Mouse (Mus musculus): ENCODE results near the gene 2900026A02Rik. TPM values are rescaled to one million over a fixed set of nuclear protein-coding genes. Genes with fewer than 3 reads are reported as not detected.

The 2900026A02Rik gene
- polyA plus RNA-seq, 1 experiment: 2.2 TPM

DNA sequence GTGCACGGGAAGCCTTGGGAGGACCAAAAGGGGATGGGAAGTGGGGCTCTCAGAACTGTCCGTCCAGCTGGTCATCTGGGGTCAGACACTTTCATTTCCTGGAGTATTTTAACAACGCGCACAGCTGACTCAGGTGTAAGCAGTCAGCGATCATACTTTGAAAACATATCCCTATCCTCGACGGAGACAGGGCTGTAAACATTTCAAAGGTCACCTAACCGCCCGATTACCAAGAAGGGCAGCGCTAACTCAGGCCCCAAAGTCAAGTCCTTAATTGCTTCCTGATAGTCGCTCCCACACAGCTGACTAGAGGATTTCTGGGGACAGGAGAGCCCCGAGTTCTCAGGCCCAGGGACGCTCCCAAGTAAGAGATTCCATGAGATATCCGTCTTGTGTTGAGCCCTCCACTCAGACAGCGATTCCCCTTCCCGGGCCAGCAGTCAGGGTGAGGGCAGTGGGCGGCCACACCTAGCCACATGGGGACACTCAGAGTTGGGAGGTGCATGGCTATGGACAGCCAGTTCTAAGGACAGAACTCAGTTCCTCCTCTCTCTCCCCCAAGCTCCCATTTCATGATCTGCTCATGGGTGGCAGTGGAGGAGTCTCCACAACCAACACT, 2.3 kb downstream of the 2900026A02Rik start:
- Histone ChIP-seq H3K36me3 (ENCODE audit: control insufficient read depth, insufficient read depth, low read length) (no peaks in the 10 kb centered on the region), H3K4me1 (ENCODE audit: control insufficient read depth, insufficient read depth, low read length) (peaks cover 10% of the 10 kb centered on the region), H3K27me3 (ENCODE audit: control insufficient read depth, insufficient read depth, low read length) (no peaks in the 10 kb centered on the region), H3K27ac (ENCODE audit: control insufficient read depth, insufficient read depth, low read depth, low read length) (peak overlapping the region; percentile 11; the same call in 1 of the 2 replicates), H3K4me3 (ENCODE audit: control insufficient read depth, low read depth, low read length) (no peak overlapping the region)
- TF ChIP-seq CTCF (IDR thresholded peaks at IDR 0.05; ENCODE audit: control insufficient read depth, insufficient read depth, insufficient replicate concordance, low read depth, low read length) (no peak), POLR2A (IDR thresholded peaks at IDR 0.05; ENCODE audit: control insufficient read depth, low read depth, low read length) (no peak)

DNA sequence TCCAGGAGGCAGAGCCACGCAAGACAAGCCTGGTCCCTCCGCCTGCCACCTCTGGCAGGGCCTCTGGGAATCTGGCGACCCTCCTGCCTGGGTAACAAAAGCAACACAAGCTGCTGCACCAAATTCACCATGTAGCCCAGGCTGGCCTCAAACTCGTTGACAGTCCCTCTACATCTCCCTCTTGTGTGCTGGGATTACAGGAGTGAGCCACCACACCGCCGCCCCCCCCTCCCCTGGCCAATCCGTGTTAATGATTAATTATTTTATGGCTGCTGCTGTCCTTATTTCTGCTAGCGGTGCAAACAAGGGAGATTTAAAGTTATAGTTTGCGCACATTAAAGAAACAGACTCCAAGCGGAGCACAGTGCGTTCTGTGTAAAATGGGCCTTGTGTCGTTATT, 4.0 kb downstream of the 2900026A02Rik start:
- H3K27ac ChIP-seq (ENCODE audit: control insufficient read depth, insufficient read depth, low read depth, low read length): no peak overlapping the region
- TF ChIP-seq POLR2A (IDR thresholded peaks at IDR 0.05; ENCODE audit: control insufficient read depth, low read depth, low read length) (no peak), CTCF (IDR thresholded peaks at IDR 0.05; ENCODE audit: control insufficient read depth, insufficient read depth, insufficient replicate concordance, low read depth, low read length) (no peak)
- H3K4me1 ChIP-seq (ENCODE audit: control insufficient read depth, insufficient read depth, low read length): peaks cover 10% of the 10 kb centered on the region
- no peaks in the 10 kb centered on the region for H3K27me3 ChIP-seq (ENCODE audit: control insufficient read depth, insufficient read depth, low read length)
- no peaks in the 10 kb centered on the region for H3K36me3 ChIP-seq (ENCODE audit: control insufficient read depth, insufficient read depth, low read length)
- H3K4me3 ChIP-seq (ENCODE audit: control insufficient read depth, low read depth, low read length): no peak overlapping the region

DNA sequence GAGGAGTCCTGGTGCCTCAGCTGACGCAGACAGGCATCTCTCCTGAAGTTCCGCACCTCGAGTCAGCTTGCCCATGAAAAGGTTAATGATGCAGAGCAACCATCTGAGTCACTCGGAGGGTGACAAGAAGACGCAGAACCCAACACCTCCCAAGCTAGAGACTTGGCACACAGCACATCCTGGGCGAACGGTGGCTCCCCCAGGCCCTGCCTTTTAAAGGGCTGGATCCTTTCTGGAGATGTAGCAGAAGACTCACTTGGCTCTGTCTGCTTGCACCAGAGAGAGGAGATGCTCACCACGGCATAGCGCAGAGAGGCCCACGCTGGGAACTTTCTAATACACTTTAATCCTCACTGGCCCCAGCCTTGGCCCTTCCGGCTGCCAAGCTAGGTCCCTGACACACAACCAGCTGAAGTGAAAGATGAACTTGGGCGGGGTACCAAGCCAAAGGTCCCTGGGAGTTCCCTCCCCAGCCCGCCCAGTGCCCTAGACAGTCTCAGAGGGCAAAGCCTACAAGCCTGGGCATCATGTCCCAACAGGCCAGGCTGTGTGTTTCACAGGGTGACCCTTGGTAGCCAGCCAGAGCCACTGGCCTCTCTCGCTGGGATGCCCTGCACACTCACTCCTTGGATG, 4.6 kb downstream of the 2900026A02Rik start:
- H3K27me3 ChIP-seq (ENCODE audit: control insufficient read depth, insufficient read depth, low read length): no peaks in the 10 kb centered on the region
- no peak overlapping the region for H3K4me3 ChIP-seq (ENCODE audit: control insufficient read depth, low read depth, low read length)
- H3K4me1 ChIP-seq (ENCODE audit: control insufficient read depth, insufficient read depth, low read length): peaks cover 10% of the 10 kb centered on the region
- no peaks in the 10 kb centered on the region for H3K36me3 ChIP-seq (ENCODE audit: control insufficient read depth, insufficient read depth, low read length)
- H3K27ac ChIP-seq (ENCODE audit: control insufficient read depth, insufficient read depth, low read depth, low read length): peak overlapping the region; percentile 32; the same call in 1 of the 2 replicates
- TF ChIP-seq CTCF (IDR thresholded peaks at IDR 0.05; ENCODE audit: control insufficient read depth, insufficient read depth, insufficient replicate concordance, low read depth, low read length) (no peak), POLR2A (IDR thresholded peaks at IDR 0.05; ENCODE audit: control insufficient read depth, low read depth, low read length) (no peak)

DNA sequence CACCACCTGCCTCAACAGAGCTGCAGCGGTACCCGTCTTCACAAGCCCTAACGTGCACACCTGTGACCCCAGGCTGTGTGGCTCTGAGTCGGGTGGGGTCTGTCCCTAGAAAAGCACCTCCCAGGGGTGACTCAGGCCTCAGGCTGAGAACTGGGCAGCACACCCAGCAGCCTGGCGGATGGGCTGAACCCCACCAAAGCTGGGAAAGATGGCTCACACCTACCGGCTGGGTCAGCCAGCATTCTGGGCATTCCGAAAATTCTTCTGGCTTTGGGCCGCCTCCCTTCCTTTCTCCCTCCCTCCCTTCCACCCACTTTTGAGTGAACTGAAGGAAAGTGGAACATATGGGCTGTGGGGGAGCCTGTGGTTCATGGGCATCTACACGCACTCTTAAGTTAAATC, 5.4 kb downstream of the 2900026A02Rik start:
- Histone ChIP-seq H3K4me3 (ENCODE audit: control insufficient read depth, low read depth, low read length) (no peak overlapping the region), H3K27me3 (ENCODE audit: control insufficient read depth, insufficient read depth, low read length) (no peaks in the 10 kb centered on the region), H3K27ac (ENCODE audit: control insufficient read depth, insufficient read depth, low read depth, low read length) (0 out of 2 replicates have a peak overlapping the region, but pooled peaks have one; percentile 32), H3K36me3 (ENCODE audit: control insufficient read depth, insufficient read depth, low read length) (no peaks in the 10 kb centered on the region), H3K4me1 (ENCODE audit: control insufficient read depth, insufficient read depth, low read length) (peaks cover 4% of the 10 kb centered on the region)
- no peak for TF ChIP-seq CTCF (IDR thresholded peaks at IDR 0.05; ENCODE audit: control insufficient read depth, insufficient read depth, insufficient replicate concordance, low read depth, low read length)
- no peak for TF ChIP-seq POLR2A (IDR thresholded peaks at IDR 0.05; ENCODE audit: control insufficient read depth, low read depth, low read length)

DNA sequence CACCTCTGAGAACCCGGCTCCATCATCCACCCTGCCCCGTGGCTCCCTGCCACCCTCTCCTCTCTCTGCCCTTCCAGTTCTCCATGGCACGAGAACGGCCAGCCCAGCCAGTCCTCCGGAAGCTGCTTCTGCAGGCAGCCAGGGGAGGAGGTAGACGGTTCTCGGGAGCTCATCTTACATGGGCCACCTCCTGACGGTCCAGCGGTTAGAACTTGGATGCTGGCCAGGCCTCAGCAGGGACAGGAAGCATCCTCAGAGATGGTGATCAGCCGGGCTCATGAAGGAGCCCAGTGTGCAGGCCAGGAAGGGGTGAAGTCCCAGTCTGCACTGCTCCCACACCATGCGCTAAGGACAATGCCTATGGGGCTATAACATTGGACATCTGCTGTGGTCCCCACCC, 6.6 kb downstream of the 2900026A02Rik start:
- H3K4me3 ChIP-seq (ENCODE audit: control insufficient read depth, low read depth, low read length): no peak overlapping the region
- TF ChIP-seq POLR2A (IDR thresholded peaks at IDR 0.05; ENCODE audit: control insufficient read depth, low read depth, low read length): no peak
- no peak for TF ChIP-seq CTCF (IDR thresholded peaks at IDR 0.05; ENCODE audit: control insufficient read depth, insufficient read depth, insufficient replicate concordance, low read depth, low read length)
- no peaks in the 10 kb centered on the region for H3K27me3 ChIP-seq (ENCODE audit: control insufficient read depth, insufficient read depth, low read length)
- peaks cover 2% of the 10 kb centered on the region; the same call in 1 of the 2 replicates for H3K4me1 ChIP-seq (ENCODE audit: control insufficient read depth, insufficient read depth, low read length)
- H3K36me3 ChIP-seq (ENCODE audit: control insufficient read depth, insufficient read depth, low read length): no peaks in the 10 kb centered on the region
- no peak overlapping the region for H3K27ac ChIP-seq (ENCODE audit: control insufficient read depth, insufficient read depth, low read depth, low read length)

DNA sequence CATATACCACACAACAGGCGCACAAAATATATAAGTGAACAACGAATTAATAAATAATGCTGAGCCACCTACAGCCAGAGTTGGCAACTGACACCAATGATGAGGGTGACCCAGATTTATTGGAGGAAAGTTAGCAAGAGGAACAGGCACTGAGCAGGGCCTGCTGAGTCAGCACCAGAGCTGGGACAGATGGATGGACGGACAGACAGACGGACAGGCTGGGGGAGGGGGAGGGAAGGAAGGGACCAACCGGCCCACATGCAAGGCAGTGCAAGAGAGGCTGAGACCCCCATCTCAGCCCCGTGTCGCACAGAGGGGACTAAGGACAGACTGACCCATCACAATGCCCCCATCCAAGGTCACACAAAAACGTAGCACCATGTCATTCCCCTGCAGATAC, 7.0 kb downstream of the 2900026A02Rik start:
- no peak for TF ChIP-seq POLR2A (IDR thresholded peaks at IDR 0.05; ENCODE audit: control insufficient read depth, low read depth, low read length)
- no peak for TF ChIP-seq CTCF (IDR thresholded peaks at IDR 0.05; ENCODE audit: control insufficient read depth, insufficient read depth, insufficient replicate concordance, low read depth, low read length)
- H3K27ac ChIP-seq (ENCODE audit: control insufficient read depth, insufficient read depth, low read depth, low read length): no peak overlapping the region

DNA sequence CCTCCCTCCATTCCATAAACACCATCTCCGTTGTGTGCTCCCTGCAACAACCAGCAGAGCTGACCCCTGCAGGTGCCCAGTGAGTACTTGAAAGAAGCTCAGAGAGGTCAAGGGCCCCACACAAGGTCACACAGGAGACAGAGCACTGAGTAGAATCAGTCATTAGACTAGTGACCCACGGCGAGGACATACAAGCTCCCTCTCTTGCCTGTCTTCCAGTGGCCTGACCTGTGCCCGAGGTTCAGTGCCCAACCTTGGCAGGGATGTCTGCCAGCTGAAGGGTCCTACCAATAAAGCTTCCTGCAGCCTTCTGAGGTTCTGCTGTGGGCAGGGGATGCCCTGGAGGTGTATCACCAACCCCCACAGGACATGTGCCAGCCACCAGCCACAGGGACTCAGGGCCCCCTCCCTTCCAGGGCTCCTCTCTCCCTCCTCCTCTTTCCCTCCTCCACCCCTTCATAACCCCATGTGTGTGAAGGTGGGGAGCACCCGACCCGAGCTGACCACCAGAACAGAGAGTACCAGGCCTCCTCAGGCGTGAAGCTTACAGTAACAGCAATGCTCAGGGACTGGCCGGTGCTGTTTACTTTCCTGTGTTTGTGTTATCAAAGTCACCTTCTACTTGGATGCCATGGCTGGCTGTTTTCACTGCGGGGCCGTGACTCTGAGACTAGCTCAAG, 8.7 kb downstream of the 2900026A02Rik start:
- TF ChIP-seq CTCF (IDR thresholded peaks at IDR 0.05; ENCODE audit: control insufficient read depth, insufficient read depth, insufficient replicate concordance, low read depth, low read length): no peak
- no peak for TF ChIP-seq POLR2A (IDR thresholded peaks at IDR 0.05; ENCODE audit: control insufficient read depth, low read depth, low read length)
- Histone ChIP-seq H3K4me1 (ENCODE audit: control insufficient read depth, insufficient read depth, low read length) (peaks cover 12% of the 10 kb centered on the region), H3K27ac (ENCODE audit: control insufficient read depth, insufficient read depth, low read depth, low read length) (no peak overlapping the region)

More for the DNA sequence above, 7.0 kb downstream of the 2900026A02Rik start:
- H3K36me3 ChIP-seq (ENCODE audit: control insufficient read depth, insufficient read depth, low read length): no peaks in the 10 kb centered on the region
- H3K27me3 ChIP-seq (ENCODE audit: control insufficient read depth, insufficient read depth, low read length): no peaks in the 10 kb centered on the region
- H3K4me1 ChIP-seq (ENCODE audit: control insufficient read depth, insufficient read depth, low read length): peaks cover 6% of the 10 kb centered on the region; the same call in 1 of the 2 replicates
- H3K4me3 ChIP-seq (ENCODE audit: control insufficient read depth, low read depth, low read length): no peak overlapping the region

More for the DNA sequence above, 8.7 kb downstream of the 2900026A02Rik start:
- Histone ChIP-seq H3K4me3 (ENCODE audit: control insufficient read depth, low read depth, low read length) (no peak overlapping the region), H3K27me3 (ENCODE audit: control insufficient read depth, insufficient read depth, low read length) (no peaks in the 10 kb centered on the region), H3K36me3 (ENCODE audit: control insufficient read depth, insufficient read depth, low read length) (no peaks in the 10 kb centered on the region)

Measured in testis, adult 2 months (tissue).